Mouse (Mus musculus): ENCODE data around the gene Ace. TPM values are rescaled to one million over a fixed set of nuclear protein-coding genes. Genes with fewer than 3 reads are reported as not detected.

The Ace gene
- polyA plus RNA-seq, 1 experiment = 892 TPM

DNA sequence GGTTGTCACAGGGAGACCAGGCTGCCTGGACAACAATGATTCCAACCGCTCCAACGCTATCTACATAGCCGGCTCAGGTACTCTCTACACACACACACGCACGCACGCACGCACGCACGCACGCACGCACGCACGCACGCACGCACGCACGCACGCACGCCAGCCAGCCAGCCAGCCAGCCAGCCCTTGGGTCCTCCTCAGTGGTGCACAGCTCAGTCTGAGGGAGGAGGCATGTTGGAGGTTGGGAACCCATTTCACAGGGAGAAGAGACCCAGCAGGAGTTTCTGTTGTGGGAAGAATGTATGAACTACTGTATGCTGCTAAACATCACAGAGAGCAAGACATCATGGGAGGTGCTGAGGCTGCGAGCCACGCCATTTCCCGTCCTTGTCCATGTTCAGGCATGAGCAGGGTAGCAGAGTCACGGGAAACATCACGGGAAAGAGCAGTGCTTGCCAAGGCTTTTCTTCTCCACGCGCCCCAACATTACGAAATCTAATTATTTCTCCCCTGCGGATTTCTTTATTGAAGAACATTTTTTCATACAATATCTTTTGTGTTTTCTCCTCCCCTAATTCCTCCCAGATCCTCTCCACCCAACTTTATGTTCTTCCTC is 11.8 kb upstream of the Ace start:
- H3K4me1 ChIP-seq (ENCODE audit: control insufficient read depth, insufficient read depth, insufficient read length, low read length) = peaks cover 26% of the 10 kb centered on the region
- H3K4me3 ChIP-seq (ENCODE audit: low read depth, low read length) = no peak overlapping the region
- TF ChIP-seq CTCF (IDR thresholded peaks at IDR 0.05; ENCODE audit: extremely low read depth, insufficient read length, insufficient replicate concordance, low read depth, low read length) (no peak), POLR2A (IDR thresholded peaks at IDR 0.05; ENCODE audit: low read depth, low read length) (no peak)
- no peaks in the 10 kb centered on the region for H3K36me3 ChIP-seq (ENCODE audit: control insufficient read depth, insufficient read depth, low read length)
- H3K27me3 ChIP-seq (ENCODE audit: control insufficient read depth, insufficient read depth, low read length) = no peaks in the 10 kb centered on the region
- H3K27ac ChIP-seq (ENCODE audit: insufficient read depth, low read depth, low read length) = no peak overlapping the region
- 91% methylated on average over 28 of the region's 28 CpGs for WGBS

DNA sequence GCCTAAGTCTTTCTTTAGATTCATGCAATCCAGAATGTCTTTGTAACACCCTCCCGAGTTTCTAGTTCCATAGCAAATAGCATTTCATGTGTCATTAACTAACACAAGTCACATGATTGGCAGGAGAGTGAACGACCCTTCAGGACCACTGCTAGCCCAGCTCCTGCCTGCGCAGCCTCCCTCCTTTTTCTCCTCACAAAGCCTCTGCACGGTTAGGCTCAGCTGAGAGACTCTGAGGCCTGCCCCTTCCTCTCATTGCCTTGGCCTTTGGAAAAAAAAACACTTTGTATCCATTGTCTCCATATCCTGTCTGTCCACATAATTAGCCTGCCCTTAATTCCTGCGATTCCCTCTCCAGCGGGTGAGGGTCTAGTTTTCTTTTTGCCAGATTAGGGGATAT is 10.2 kb upstream of the Ace start:
- H3K27me3 ChIP-seq (ENCODE audit: control insufficient read depth, insufficient read depth, low read length) = no peaks in the 10 kb centered on the region
- no peak overlapping the region for H3K27ac ChIP-seq (ENCODE audit: insufficient read depth, low read depth, low read length)
- H3K4me3 ChIP-seq (ENCODE audit: low read depth, low read length) = no peak overlapping the region
- no peaks in the 10 kb centered on the region for H3K36me3 ChIP-seq (ENCODE audit: control insufficient read depth, insufficient read depth, low read length)
- 75% methylated on average over 6 of the region's 6 CpGs for WGBS
- TF ChIP-seq POLR2A (IDR thresholded peaks at IDR 0.05; ENCODE audit: low read depth, low read length) (no peak), CTCF (IDR thresholded peaks at IDR 0.05; ENCODE audit: extremely low read depth, insufficient read length, insufficient replicate concordance, low read depth, low read length) (no peak)
- H3K4me1 ChIP-seq (ENCODE audit: control insufficient read depth, insufficient read depth, insufficient read length, low read length) = peaks cover 19% of the 10 kb centered on the region

DNA sequence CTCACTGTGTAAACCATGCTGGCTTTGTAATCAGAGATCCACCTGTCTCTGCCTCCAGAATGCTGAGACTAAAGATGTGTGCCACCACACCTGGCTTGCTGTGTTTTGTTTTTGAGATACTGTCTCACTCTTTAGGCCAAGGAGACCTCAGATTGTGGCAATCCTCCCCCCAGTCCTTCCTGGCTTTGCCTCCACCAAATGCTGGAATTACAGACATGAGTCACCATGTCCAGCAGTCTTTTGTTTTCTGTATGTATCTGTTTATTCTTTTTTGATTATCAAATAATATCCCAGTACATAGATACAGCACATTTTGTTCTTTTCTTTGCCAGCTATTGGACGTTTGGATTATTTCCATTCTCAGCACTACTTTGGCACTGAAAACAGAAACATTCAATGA is 9.2 kb upstream of the Ace start:
- Histone ChIP-seq H3K36me3 (ENCODE audit: control insufficient read depth, insufficient read depth, low read length) (no peaks in the 10 kb centered on the region), H3K4me3 (ENCODE audit: low read depth, low read length) (no peak overlapping the region), H3K27ac (ENCODE audit: insufficient read depth, low read depth, low read length) (no peak overlapping the region), H3K4me1 (ENCODE audit: control insufficient read depth, insufficient read depth, insufficient read length, low read length) (peaks cover 11% of the 10 kb centered on the region), H3K27me3 (ENCODE audit: control insufficient read depth, insufficient read depth, low read length) (no peaks in the 10 kb centered on the region)
- 29% methylated on average over 1 of the region's 1 CpGs for WGBS
- TF ChIP-seq CTCF (IDR thresholded peaks at IDR 0.05; ENCODE audit: extremely low read depth, insufficient read length, insufficient replicate concordance, low read depth, low read length) = no peak
- no peak for TF ChIP-seq POLR2A (IDR thresholded peaks at IDR 0.05; ENCODE audit: low read depth, low read length)

DNA sequence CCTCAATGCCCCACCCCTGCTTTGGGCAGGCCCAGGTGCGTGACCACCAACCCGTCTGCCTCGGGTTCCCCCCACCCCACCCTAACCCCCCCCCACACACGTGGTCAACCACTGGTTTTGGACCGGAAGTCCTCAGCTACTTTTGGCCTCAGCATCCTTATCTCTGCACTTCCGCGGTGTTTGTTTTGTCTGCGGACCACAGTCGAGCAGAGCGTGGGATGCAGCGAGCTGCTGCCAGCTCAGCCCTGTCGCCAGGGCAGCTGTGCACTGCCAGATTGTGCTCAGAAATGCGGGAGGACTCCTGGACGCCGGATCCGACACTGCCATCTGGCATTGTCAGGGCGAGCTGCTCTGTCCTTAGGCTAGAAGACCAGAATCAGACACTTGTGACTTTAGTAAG is 8.4 kb upstream of the Ace start:
- Histone ChIP-seq H3K27ac (ENCODE audit: insufficient read depth, low read depth, low read length) (no peak overlapping the region), H3K4me1 (ENCODE audit: control insufficient read depth, insufficient read depth, insufficient read length, low read length) (peaks cover 15% of the 10 kb centered on the region; the same call in 1 of the 2 replicates), H3K27me3 (ENCODE audit: control insufficient read depth, insufficient read depth, low read length) (no peaks in the 10 kb centered on the region), H3K4me3 (ENCODE audit: low read depth, low read length) (no peak overlapping the region), H3K36me3 (ENCODE audit: control insufficient read depth, insufficient read depth, low read length) (no peaks in the 10 kb centered on the region)
- 14% methylated on average over 17 of the region's 17 CpGs for WGBS
- TF ChIP-seq POLR2A (IDR thresholded peaks at IDR 0.05; ENCODE audit: low read depth, low read length) = no peak
- TF ChIP-seq CTCF (IDR thresholded peaks at IDR 0.05; ENCODE audit: extremely low read depth, insufficient read length, insufficient replicate concordance, low read depth, low read length) = no peak

DNA sequence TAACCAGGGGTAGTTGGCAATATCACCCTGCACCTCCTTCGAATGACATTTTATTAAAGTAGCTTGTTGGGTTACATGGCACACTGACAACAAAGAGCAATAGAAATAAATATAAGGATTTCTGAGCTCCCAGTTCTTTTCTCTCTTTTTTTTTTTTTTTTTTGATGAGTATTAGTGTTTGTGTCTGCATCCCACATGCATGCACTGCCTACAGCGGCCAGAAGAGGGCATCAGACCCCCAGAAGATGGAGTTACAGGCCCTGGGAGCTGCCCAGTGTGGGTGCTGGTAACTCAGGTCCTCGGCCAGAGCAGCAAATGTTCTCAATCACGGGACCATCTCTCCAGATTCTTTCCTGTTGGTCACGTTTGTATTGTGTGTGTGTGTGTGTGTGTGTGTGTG is 3.1 kb upstream of the Ace start:
- Histone ChIP-seq H3K36me3 (ENCODE audit: control insufficient read depth, insufficient read depth, low read length) (0 out of 2 replicates have a peak, but pooled peaks cover 2% of the 10 kb centered on the region), H3K27ac (ENCODE audit: insufficient read depth, low read depth, low read length) (peak overlapping the region; percentile 46; the same call in 1 of the 2 replicates), H3K4me1 (ENCODE audit: control insufficient read depth, insufficient read depth, insufficient read length, low read length) (peaks cover 26% of the 10 kb centered on the region), H3K27me3 (ENCODE audit: control insufficient read depth, insufficient read depth, low read length) (no peaks in the 10 kb centered on the region), H3K4me3 (ENCODE audit: low read depth, low read length) (no peak overlapping the region)
- 55% methylated on average over 5 of the region's 5 CpGs for WGBS
- TF ChIP-seq POLR2A (IDR thresholded peaks at IDR 0.05; ENCODE audit: low read depth, low read length) = no peak
- TF ChIP-seq CTCF (IDR thresholded peaks at IDR 0.05; ENCODE audit: extremely low read depth, insufficient read length, insufficient replicate concordance, low read depth, low read length) = peak; percentile 44; the same call in 1 of the 2 replicates

DNA sequence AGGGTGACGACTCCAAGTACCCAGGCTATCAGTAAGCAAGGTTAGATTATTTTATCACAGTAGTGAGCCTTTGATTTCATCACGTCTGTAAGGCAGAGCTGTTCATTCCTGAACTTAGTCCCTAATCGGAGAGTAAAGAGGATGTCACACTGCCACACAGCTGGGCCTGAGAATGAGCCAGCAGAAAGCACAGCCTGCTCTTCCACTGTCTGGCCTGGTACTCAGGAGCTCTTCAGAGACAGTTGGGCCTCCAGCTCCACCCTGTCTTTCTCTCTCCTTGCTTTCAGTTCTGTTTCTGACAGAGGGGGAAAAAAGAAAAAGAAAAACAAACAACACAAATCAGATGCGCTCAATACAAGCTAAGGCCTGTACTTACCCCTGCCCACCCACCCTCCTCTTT is 1.5 kb upstream of the Ace start:
- Histone ChIP-seq H3K27me3 (ENCODE audit: control insufficient read depth, insufficient read depth, low read length) (no peaks in the 10 kb centered on the region), H3K27ac (ENCODE audit: insufficient read depth, low read depth, low read length) (peak overlapping the region; percentile 89), H3K4me1 (ENCODE audit: control insufficient read depth, insufficient read depth, insufficient read length, low read length) (peaks cover 24% of the 10 kb centered on the region), H3K4me3 (ENCODE audit: low read depth, low read length) (no peak overlapping the region), H3K36me3 (ENCODE audit: control insufficient read depth, insufficient read depth, low read length) (peaks cover 11% of the 10 kb centered on the region)
- TF ChIP-seq CTCF (IDR thresholded peaks at IDR 0.05; ENCODE audit: extremely low read depth, insufficient read length, insufficient replicate concordance, low read depth, low read length) = no peak
- no peak for TF ChIP-seq POLR2A (IDR thresholded peaks at IDR 0.05; ENCODE audit: low read depth, low read length)
- WGBS = 39% methylated on average over 4 of the region's 4 CpGs

DNA sequence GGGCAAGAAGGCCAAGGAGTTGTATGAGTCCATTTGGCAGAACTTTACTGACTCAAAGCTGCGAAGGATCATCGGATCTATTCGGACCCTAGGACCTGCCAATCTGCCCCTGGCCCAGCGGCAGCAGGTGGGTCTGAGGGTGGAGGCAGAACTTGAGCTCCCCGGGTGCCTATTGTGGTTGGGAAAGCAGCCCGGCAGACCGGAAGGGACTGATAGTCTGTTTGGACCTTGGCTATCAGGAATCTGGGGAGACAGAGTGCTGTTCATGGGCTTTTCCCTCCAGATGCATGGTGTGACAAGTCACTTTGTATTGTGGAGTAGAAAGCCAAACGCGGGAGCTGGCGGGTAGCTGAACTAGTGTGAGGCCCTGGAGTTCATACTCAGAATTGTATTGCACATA is 1.2 kb downstream of the Ace start:
- no peak for TF ChIP-seq CTCF (IDR thresholded peaks at IDR 0.05; ENCODE audit: extremely low read depth, insufficient read length, insufficient replicate concordance, low read depth, low read length)
- no peak for TF ChIP-seq POLR2A (IDR thresholded peaks at IDR 0.05; ENCODE audit: low read depth, low read length)
- 56% methylated on average over 10 of the region's 10 CpGs for WGBS
- peaks cover 18% of the 10 kb centered on the region for H3K4me1 ChIP-seq (ENCODE audit: control insufficient read depth, insufficient read depth, insufficient read length, low read length)
- peak overlapping the region; percentile 36; the same call in 1 of the 2 replicates for H3K27ac ChIP-seq (ENCODE audit: insufficient read depth, low read depth, low read length)
- H3K36me3 ChIP-seq (ENCODE audit: control insufficient read depth, insufficient read depth, low read length) = peaks cover 24% of the 10 kb centered on the region
- peak overlapping the region; percentile 95 for H3K4me3 ChIP-seq (ENCODE audit: low read depth, low read length)
- H3K27me3 ChIP-seq (ENCODE audit: control insufficient read depth, insufficient read depth, low read length) = no peaks in the 10 kb centered on the region
